Comparison of ENCODE assay signal across 17 mouse cellular contexts in genomic region chr17:78710258-78710657, GRCm38 (mm10).
"Had no signal": no experiment of that assay in that cellular context is flagged by ENCODE, and none has a peak within 500 bp of the region (broad histone marks: within the 10 kb centered on the region; RNA-seq: fewer than 3 reads in every experiment).

No protein-coding gene starts in this region.

- H3K27ac ChIP-seq: neural tube, embryonic 12.5 days; neural tube, embryonic 13.5 days; neural tube, embryonic 15.5 days; stomach, embryonic 15.5 days; stomach, postnatal 0 days had no signal

- H3K9me3 ChIP-seq: neural tube, embryonic 15.5 days; stomach, embryonic 15.5 days had no signal

- H3K27me3 ChIP-seq: neural tube, embryonic 12.5 days; neural tube, embryonic 13.5 days; neural tube, embryonic 15.5 days; stomach, embryonic 15.5 days had no signal

- H3K9ac ChIP-seq: neural tube, embryonic 12.5 days; neural tube, embryonic 13.5 days; neural tube, embryonic 15.5 days; stomach, embryonic 15.5 days had no signal

- H3K4me1 ChIP-seq: neural tube, embryonic 12.5 days; neural tube, embryonic 13.5 days; neural tube, embryonic 15.5 days; stomach, embryonic 15.5 days had no signal

- H3K4me3 ChIP-seq: neural tube, embryonic 12.5 days; neural tube, embryonic 13.5 days; neural tube, embryonic 15.5 days; stomach, embryonic 15.5 days had no signal

- DNase-seq: retina, postnatal 1 day; right cerebral cortex, adult 18-20 months; right cerebral cortex, postnatal 14 days; right cerebral cortex, postnatal 25 days; right cerebral cortex, postnatal 4 days; spleen, adult 18-20 months; thymus, adult 18-20 months; thymus, adult 2 months; thymus, postnatal 14 days; thymus, postnatal 25 days; thymus, postnatal 36 days; thymus, postnatal 4 days had no signal

- H3K4me2 ChIP-seq: neural tube, embryonic 12.5 days; neural tube, embryonic 13.5 days; neural tube, embryonic 15.5 days; stomach, embryonic 15.5 days had no signal

- H3K36me3 ChIP-seq: neural tube, embryonic 12.5 days; neural tube, embryonic 15.5 days; stomach, embryonic 15.5 days had no signal
